Mouse (Mus musculus) gastrocnemius, adult 2 months (tissue): ENCODE data around the gene C330021F23Rik. TPM values are rescaled to one million over a fixed set of nuclear protein-coding genes. Genes with fewer than 3 reads are reported as not detected.

Experiments used
- DNase-seq: peaks from one replicate; pipeline ENCODE4 v3.0.0; 2022
- H3K27ac ChIP-seq: fragments of 200-600 bp; 2 replicates; pipeline ENCODE4 v1.8.1; 2022; ENCODE audit warnings: mild to moderate bottlenecking
- H3K4me3 ChIP-seq: fragments of 200-600 bp; 2 replicates; pipeline ENCODE4 v1.8.1; 2022; ENCODE audit warnings: mild to moderate bottlenecking, moderate library complexity
- CTCF ChIP-seq: fragments of 200-600 bp; IDR thresholded peaks from 2 replicates; pipeline ENCODE4 v1.8.1; 2022; ENCODE audit warnings: antibody characterized with exemption, mild to moderate bottlenecking, moderate library complexity
- intact Hi-C: fragments of 180-260 bp; cut with DNase I; formaldehyde crosslinking; loops from one replicate; pipeline ENCODE4 v1.15.1; 2025
- long read RNA-seq, 2 experiments: library from polyadenylated mRNA; stranded (forward); transcript quantifications; one replicate each; pipeline ENCODE4 v2.0.0; 2021
- total RNA-seq, 2 experiments: library from RNA; stranded (reverse); gene quantifications; 2 replicates each; pipeline ENCODE4 v1.2.3; 2021

Gene C330021F23Rik
- not detected for total RNA-seq
- long read RNA-seq, experiment 1, result 0 reads
- long read RNA-seq, experiment 2, result 0 reads

DNA sequence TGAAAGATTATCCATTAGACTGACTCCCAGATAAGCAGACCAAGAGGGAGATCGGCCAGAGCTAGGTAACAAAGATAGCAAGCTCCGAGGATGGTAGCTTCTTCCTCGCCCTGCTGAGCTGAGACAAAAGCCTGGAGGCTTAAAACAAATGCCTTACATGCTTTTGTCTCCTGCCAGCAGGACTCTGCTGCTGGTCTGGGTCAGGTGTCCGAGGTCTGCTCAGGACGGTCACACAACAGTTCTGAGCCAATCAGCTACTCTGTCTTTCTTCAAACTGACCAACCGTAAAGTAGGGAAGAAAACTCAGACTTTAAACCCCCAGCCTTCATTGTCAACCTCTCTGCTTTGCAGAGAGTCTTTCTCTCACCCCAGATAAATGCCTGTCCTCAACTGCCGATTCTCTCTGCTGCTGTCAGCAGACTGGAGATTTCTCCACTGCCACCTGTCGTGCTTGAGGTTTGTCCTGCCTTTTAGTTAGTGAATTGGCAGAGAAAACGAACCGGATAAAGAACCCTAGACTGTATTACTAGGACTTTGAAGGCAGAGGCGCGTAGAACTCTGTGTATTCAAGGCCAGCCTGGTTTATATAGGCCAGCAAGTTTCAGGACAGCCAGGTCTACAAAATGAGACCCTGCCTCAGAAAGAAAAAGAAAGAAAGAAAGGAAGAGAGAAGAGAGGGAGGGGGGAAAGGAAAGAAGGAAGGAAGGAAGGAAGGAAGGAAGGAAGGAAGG, at the start of gene C330021F23Rik:
TSS of gene C330021F23Rik (plus strand) at position 350 of the 731 bp plus-strand sequence.
- peak within 1 kb of the TSS; percentile 20; the same call in 1 of the 2 replicates for H3K4me3 ChIP-seq
- DNase-seq, result no peak
- TF ChIP-seq CTCF, result no peak
- intact Hi-C loops, result no loop called here
- no peak within 1 kb of the TSS for H3K27ac ChIP-seq

DNA sequence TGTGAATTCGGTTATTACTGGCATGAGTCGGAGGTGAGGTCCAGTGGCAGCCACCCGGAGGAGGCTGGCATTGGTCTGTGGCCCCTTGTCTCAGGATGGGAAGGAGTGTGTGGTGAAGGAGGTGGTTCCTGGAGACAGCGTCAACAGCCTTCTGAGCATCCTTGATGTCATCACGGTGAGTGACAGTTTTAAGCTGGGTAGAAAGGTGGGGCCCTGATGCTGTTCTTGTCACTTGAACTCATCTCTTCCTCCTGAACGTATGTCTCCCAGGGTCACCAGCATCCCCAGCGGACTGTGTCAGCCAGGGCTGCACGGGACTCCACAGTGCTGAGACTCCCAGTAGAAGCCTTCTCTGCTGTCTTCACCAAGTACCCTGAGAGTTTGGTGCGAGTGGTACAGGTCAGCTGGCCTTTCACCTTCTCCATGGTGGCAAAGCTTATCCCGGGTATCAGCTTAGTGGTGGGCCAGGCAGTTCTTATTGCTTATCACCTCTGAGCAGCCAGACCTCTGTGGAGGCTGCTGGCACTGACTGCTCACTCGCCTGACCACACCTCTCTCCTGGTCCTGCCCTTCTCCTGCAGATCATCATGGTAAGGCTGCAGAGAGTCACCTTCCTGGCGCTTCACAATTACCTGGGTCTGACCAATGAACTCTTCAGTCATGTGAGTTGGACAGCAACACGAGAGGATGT, 45.6 kb upstream of the C330021F23Rik start:
- Histone ChIP-seq H3K4me3 (no peak overlapping the region), H3K27ac (no peak overlapping the region)
- no peak for TF ChIP-seq CTCF
- DNase-seq, result no peak
- intact Hi-C loops, result no loop called here

DNA sequence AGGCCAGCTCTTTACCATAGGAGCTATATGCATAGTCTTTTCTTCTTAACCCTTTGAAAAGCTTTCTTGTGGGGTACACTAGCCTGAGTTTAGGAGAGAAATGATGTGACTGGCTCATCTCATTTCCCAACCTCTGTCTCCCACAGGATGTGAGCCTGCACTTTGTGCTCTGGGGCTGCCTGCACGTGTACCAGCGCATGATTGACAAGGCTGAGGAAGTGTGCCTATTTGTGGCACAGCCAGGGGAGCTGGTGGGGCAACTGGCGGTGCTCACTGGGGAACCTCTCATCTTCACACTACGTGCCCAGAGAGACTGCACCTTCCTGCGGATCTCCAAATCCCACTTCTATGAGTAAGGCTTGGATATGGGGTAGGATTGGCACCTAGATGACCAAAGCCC, 37.0 kb upstream of the C330021F23Rik start:
- DNase-seq, result no peak
- H3K27ac ChIP-seq, result no peak overlapping the region
- no peak overlapping the region for H3K4me3 ChIP-seq
- TF ChIP-seq CTCF, result no peak
- intact Hi-C loops, result no loop called here

DNA sequence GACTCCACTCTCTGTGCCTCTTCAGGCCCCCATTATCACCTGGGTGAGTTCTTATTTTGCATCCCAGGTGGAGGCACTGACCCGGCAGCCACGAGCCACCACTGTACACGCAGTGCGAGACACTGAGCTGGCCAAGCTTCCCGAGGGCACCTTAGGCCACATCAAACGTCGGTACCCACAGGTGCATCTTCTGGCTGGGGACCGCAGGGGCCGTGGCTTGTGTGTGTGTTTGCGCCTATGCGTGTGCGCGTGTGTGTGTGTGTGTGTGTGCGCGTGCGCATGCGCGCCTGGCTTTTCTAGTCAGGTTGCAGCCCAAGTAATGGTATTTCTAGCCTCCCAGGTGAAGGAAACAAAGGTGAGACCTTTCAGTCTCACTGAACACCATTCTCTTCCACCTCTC, 35.9 kb upstream of the C330021F23Rik start:
- intact Hi-C loops, result no loop called here
- no peak for DNase-seq
- Histone ChIP-seq H3K27ac (no peak overlapping the region), H3K4me3 (no peak overlapping the region)
- no peak for TF ChIP-seq CTCF

DNA sequence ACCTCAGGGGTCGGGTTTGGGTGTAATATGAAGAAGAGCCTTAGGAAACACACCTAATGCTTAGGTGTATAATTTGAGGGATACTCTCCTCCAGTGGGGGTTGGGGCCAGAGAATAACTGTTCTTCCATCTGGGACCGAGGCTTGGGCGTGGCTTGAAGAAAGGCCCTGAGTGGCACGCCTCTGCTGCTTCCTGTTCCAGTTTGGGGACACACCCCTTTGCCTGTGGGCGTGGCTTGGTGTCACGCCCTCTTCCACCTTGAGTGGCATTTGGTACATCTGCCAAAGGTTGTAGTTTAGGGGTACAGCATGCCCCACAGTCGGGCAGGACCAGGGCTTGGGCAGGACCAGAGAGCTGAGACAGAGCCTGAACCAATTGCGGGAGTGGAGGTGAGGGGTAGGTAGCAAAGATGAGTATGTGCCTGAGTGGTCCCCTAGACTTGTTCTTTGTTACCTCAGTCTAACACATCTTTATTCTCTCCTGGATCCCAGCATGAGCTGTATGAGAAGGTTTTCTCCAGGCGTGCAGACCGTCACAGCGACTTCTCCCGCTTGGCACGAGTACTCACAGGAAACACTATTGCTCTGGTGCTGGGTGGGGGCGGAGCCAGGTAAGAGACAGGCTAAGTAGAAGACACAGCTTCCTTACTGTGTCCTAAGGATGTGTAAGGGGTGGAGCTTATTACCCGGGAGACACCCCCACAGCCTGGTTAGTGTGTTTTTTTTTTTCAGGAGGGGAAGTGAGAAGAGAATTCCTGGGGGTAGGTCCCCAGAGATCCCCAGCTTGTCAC, 31.5 kb upstream of the C330021F23Rik start:
- no peak overlapping the region for H3K4me3 ChIP-seq
- no peak for TF ChIP-seq CTCF
- intact Hi-C loops, result no loop called here
- DNase-seq, result no peak
- no peak overlapping the region for H3K27ac ChIP-seq

DNA sequence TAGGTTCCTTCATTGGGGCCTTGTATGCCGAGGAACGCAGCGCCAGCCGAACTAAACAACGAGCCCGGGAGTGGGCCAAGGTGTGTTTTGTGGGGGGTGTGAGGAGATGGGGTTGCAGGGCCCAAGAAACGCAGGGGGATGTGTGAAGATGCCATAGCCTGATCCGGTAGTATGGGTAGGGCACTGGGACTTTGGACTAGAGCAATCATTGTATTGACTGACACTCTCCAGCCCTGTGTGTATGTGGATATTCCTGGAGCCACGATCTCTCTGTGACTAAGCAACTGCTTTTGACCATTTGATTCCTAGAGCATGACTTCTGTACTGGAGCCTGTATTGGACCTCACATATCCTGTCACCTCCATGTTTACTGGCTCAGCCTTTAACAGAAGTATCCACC, 30.9 kb upstream of the C330021F23Rik start:
- intact Hi-C loops, result no loop called here
- no peak for DNase-seq
- no peak for TF ChIP-seq CTCF
- Histone ChIP-seq H3K27ac (no peak overlapping the region), H3K4me3 (no peak overlapping the region)

DNA sequence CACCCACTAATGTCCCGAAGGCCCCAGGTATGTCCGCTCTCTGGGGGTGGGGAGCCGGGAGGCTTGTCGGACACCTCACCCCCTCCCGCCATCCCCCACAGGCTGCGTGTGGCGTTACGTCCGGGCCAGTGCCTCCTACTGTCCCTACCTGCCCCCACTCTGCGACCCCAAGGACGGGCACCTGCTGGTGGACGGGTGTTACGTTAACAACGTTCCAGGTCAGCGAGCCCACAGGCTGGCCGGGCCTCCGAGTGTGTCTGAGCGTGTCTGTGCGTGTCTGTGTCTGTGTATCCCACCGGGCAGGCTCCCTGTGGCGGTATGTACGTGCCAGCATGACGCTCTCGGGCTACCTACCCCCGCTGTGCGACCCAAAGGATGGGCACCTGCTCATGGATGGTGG, 30.1 kb upstream of the C330021F23Rik start:
- intact Hi-C loops, result no loop called here

DNA sequence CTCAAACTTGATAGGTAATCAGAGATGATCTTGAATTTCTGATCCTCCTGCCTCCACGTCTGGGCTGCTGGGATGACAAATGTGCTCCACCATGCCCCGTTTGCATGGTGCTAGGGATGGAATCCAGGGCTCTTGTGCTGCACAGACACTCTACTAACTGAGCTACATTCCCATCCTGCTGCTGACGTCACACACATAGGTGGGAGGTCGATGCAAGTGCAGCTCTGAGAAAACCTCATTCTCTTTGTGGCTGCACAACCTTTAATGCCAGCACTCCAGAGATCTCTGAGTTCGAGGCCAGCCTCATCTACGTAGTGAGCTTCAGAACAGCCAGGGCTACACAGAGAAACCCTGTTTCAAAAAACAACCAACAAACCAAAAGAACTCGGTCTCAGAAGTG, 28.6 kb upstream of the C330021F23Rik start:
- Histone ChIP-seq H3K27ac (no peak overlapping the region), H3K4me3 (no peak overlapping the region)
- no peak for DNase-seq
- TF ChIP-seq CTCF, result no peak
- intact Hi-C loops, result no loop called here

More for the DNA sequence above, 30.1 kb upstream of the C330021F23Rik start:
- DNase-seq, result no peak
- H3K27ac ChIP-seq, result no peak overlapping the region
- no peak overlapping the region for H3K4me3 ChIP-seq
- TF ChIP-seq CTCF, result no peak

DNA sequence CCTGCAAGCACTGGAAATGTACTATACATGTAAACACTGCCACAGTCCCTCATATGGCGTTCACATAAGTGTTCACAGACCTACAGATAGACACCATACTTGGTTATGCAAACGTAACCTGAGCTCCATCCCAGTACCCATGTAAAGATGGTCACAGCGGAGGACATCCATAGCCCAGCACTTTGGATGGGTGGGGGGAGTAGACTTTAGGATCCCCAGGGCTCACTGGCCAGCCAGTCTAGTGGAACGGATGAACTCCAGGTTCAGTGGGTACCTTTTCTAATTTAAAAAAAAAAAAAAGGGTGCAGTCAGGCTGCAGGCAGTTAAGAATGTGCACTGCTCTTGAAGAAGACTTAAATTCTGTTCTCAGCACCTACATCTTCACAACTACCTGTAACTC, 27.7 kb upstream of the C330021F23Rik start:
- Histone ChIP-seq H3K4me3 (no peak overlapping the region), H3K27ac (no peak overlapping the region)
- intact Hi-C loops, result no loop called here
- no peak for TF ChIP-seq CTCF
- no peak for DNase-seq

DNA sequence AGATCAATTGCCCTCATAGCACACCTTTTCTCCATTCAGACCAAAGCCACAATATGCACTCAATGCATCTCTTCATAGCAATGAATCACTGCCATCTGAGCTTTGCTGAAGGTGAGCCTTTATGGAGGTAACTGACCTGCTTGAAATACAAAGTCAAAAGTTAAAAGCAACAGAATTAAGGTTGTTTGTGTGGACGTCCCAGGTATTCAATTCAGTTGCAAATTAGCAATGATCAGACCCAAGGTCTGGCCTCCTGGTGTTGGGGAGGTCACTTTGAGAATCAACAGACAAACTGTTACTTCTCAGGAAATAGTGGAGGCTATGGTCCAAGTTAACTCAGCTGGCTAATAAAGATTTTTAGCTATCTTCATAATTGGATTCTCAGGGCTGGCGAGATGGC, 21.3 kb upstream of the C330021F23Rik start:
- Histone ChIP-seq H3K27ac (no peak overlapping the region), H3K4me3 (no peak overlapping the region)
- no peak for TF ChIP-seq CTCF
- intact Hi-C loops, result no loop called here
- no peak for DNase-seq

DNA sequence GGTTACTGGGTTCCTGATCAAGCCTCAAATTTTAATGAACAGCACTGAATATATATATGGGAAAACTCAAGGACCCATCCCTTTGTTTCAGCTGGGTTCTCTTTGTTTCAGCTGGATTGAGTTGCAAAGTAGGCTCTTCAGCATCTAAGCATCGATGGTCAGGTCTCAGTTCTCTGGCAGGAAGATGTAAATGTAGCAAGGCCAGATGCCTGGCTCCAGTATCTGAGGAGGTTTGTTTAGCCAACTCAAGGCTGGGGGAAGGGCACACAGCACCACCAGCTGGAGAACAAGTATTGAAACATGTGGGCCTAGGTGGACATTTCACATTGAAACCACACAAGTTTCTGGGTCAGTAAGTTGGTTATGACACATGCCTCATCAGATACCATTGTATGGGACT, 15.6 kb upstream of the C330021F23Rik start:
- no peak for TF ChIP-seq CTCF
- Histone ChIP-seq H3K27ac (no peak overlapping the region), H3K4me3 (no peak overlapping the region)
- intact Hi-C loops, result no loop called here
- no peak for DNase-seq

DNA sequence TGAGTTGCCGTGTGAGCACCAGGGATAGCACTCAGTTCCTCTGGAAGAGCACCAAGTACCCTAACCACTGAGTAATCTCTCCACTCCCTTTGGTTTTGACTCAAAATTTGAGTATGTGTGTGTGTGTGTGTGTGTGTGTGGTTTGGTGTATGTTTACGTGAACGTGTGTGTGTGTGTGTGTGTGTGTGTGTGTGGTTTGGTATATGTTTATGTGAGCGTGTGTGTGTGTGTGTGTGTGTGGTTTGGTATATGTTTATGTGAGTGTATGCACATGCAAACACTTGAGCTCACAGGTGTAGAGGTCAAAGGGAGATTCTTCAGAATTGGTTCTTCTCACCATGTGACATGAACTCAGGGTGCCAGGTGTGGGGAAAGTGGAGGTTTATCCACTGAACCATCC, 11.7 kb upstream of the C330021F23Rik start:
- Histone ChIP-seq H3K4me3 (no peak overlapping the region), H3K27ac (no peak overlapping the region)
- intact Hi-C loops, result no loop called here
- TF ChIP-seq CTCF, result no peak
- no peak for DNase-seq

DNA sequence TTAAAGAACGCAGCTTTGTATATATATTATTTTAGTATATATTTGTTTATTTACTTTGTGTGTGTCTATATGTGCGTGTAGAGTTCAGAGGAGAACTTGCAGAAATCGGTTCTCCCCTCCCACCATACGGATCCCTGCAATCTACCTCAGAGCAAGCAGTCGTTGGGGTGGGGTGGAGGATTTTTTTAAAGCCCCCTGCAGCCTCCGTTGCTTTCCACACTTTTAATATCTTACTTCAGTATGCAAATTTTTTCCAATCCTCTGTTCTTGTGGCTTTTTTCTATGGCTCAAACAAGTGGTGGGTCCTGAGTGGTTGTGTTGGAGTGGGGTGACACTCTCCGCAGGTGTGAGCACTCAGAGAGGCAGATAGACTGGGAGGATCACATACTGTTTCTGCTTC, 588 bp downstream of the C330021F23Rik start:
- intact Hi-C loops, result no loop called here
- no peak for TF ChIP-seq CTCF
- H3K27ac ChIP-seq, result no peak overlapping the region
- DNase-seq, result no peak
- no peak overlapping the region for H3K4me3 ChIP-seq
